Mouse (Mus musculus) ES-E14 (cell line): ENCODE measurements around the gene Aida. TPM values are rescaled to one million over a fixed set of nuclear protein-coding genes. Genes with fewer than 3 reads are reported as not detected.
"Not testable (repeated sequence)": the region's sequence is repeated elsewhere in the genome, so short reads cannot be mapped to it uniquely, and the experiment has no call there.

Experiments used
- DNase-seq: peaks from one replicate; pipeline ENCODE4 v3.0.0-alpha.2; 2013; ENCODE audit warnings: low read depth, low spot score
- H3K27ac ChIP-seq: 2 replicates; pipeline ENCODE4 v1.5.1; 2012; ENCODE audit warnings: low read depth, mild to moderate bottlenecking, low read length, moderate library complexity, mixed read lengths; ENCODE audit not compliant: poor library complexity, insufficient read depth, severe bottlenecking
- H3K36me3 ChIP-seq: 2 replicates; pipeline ENCODE4 v1.6.1; 2012; ENCODE audit warnings: mild to moderate bottlenecking, low read length, moderate library complexity, mixed read lengths; ENCODE audit not compliant: control insufficient read depth, poor library complexity, insufficient read depth, severe bottlenecking
- H3K4me1 ChIP-seq, 2 experiments: fragments of 150-350 bp in 1 of 2; sonication (generic) in 1 of 2; 2 replicates each; pipeline ENCODE4 v1.6.1; 2012; ENCODE audit warnings: low read length in 2 of 2, mild to moderate bottlenecking in 1 of 2, mixed read lengths in 1 of 2; ENCODE audit not compliant: control insufficient read depth in 2 of 2, insufficient read depth in 2 of 2, poor library complexity in 1 of 2
- H3K4me3 ChIP-seq, 2 experiments: fragments of 150-350 bp in 1 of 2; sonication (generic) in 1 of 2; 2 replicates each; pipeline ENCODE4 v1.5.1; 2012; ENCODE audit warnings: low read length in 2 of 2, low read depth in 1 of 2, mild to moderate bottlenecking in 1 of 2, mixed read lengths in 1 of 2; ENCODE audit not compliant: insufficient read depth in 1 of 2, poor library complexity in 1 of 2, severe bottlenecking in 1 of 2
- H3K9ac ChIP-seq: 2 replicates; pipeline ENCODE4 v1.6.1; 2012; ENCODE audit warnings: low read depth, mild to moderate bottlenecking, low read length, mixed read lengths; ENCODE audit not compliant: poor library complexity, insufficient read depth, severe bottlenecking
- H3K9me3 ChIP-seq: fragments of 150-350 bp; sonication (generic); 2 replicates; pipeline ENCODE4 v1.6.1; 2012; ENCODE audit warnings: low read depth, mild to moderate bottlenecking, low read length; ENCODE audit not compliant: control insufficient read depth, insufficient read depth
- CHD2 ChIP-seq: IDR thresholded peaks from 2 replicates; pipeline ENCODE4 v1.6.1; 2014; ENCODE audit warnings: mild to moderate bottlenecking, low read depth, low read length, inconsistent platforms
- HCFC1 ChIP-seq: IDR thresholded peaks from 2 replicates; pipeline ENCODE4 v1.6.1; 2012; ENCODE audit warnings: low read length, inconsistent platforms, borderline replicate concordance; ENCODE audit not compliant: insufficient read depth
- MAFK ChIP-seq: IDR thresholded peaks from 2 replicates; pipeline ENCODE4 v1.6.1; 2014; ENCODE audit warnings: mild to moderate bottlenecking, low read depth, low read length, inconsistent platforms; ENCODE audit not compliant: insufficient read depth
- ZC3H11A ChIP-seq: IDR thresholded peaks from 2 replicates; pipeline ENCODE4 v1.6.1; 2012; ENCODE audit warnings: low read depth, mild to moderate bottlenecking, inconsistent platforms, low read length, borderline replicate concordance
- ZNF384 ChIP-seq: IDR thresholded peaks from 2 replicates; pipeline ENCODE4 v1.6.1; 2012; ENCODE audit warnings: low read depth, low read length, inconsistent platforms
- in situ Hi-C, 2 experiments: fragments of 600-800 bp; cut with MboI; formaldehyde crosslinking; loops; one replicate each; pipeline ENCODE4 v1.15.1; 2025; ENCODE audit warnings: low sequenced_read_pairs in 2 of 2, inconsistent platforms in 1 of 2; ENCODE audit not compliant: unreplicated experiment in 2 of 2
- total RNA-seq: library from RNA; depleted of rRNA; stranded (reverse); fragments of 300-350 nt; gene quantifications from 2 replicates; pipeline ENCODE4 v1.2.3, GENCODE M21; 2012

The Aida gene
- total RNA-seq, 1 experiment, result 28.5 TPM

- DNase-seq, result no peak
- Histone ChIP-seq H3K9ac (no peak overlapping the region), H3K27ac (no peak overlapping the region), H3K9me3 (no peaks in the 10 kb centered on the region), H3K4me3 (no peak overlapping the region), H3K4me1 (no peaks in the 10 kb centered on the region), H3K36me3 (no peaks in the 10 kb centered on the region)
- TF ChIP-seq HCFC1, result no peak
- no peak for TF ChIP-seq CHD2
- TF ChIP-seq ZC3H11A, result no peak
- no peak for TF ChIP-seq MAFK
- no peak for TF ChIP-seq ZNF384
- in situ Hi-C loops, result no loop called here
These were observed 12.1 kb downstream of the Aida start for GRCm38 (mm10) chr1:183308476-183308875.

- in situ Hi-C loops, H3K9me3 ChIP-seq, H3K9ac ChIP-seq, H3K4me1 ChIP-seq, H3K27ac ChIP-seq, H3K36me3 ChIP-seq, H3K4me3 ChIP-seq, DNase-seq: not testable (repeated sequence)
These were observed 13.2 kb downstream of the Aida start for GRCm38 (mm10) chr1:183309601-183310000.

- Histone ChIP-seq H3K27ac (no peak overlapping the region), H3K36me3 (peaks cover 9% of the 10 kb centered on the region), H3K4me1 (no peaks in the 10 kb centered on the region), H3K9ac (no peak overlapping the region), H3K9me3 (no peaks in the 10 kb centered on the region), H3K4me3 (no peak overlapping the region)
- DNase-seq, result no peak
- in situ Hi-C loops, result no loop called here
- no peak for TF ChIP-seq MAFK
- no peak for TF ChIP-seq CHD2
- TF ChIP-seq ZC3H11A, result no peak
- no peak for TF ChIP-seq ZNF384
- no peak for TF ChIP-seq HCFC1
These were observed 15.7 kb downstream of the Aida start for GRCm38 (mm10) chr1:183312076-183312475.

- no peaks in the 10 kb centered on the region for H3K4me1 ChIP-seq
- in situ Hi-C loops, result no loop called here
- peak; percentile 17 for DNase-seq
- no peak overlapping the region for H3K9ac ChIP-seq
- TF ChIP-seq CHD2 (no peak), ZC3H11A (no peak), HCFC1 (no peak), ZNF384 (no peak), MAFK (no peak)
- no peaks in the 10 kb centered on the region for H3K9me3 ChIP-seq
- no peak overlapping the region for H3K4me3 ChIP-seq
- no peak overlapping the region for H3K27ac ChIP-seq
- peaks cover 12% of the 10 kb centered on the region for H3K36me3 ChIP-seq
These were observed 19.4 kb downstream of the Aida start for GRCm38 (mm10) chr1:183315783-183316182.

GRCm38 (mm10) chr1:183320708-183321107 lies 24.3 kb downstream of the Aida start:
- TF ChIP-seq ZNF384 (no peak), MAFK (no peak), ZC3H11A (no peak), CHD2 (no peak)
- Histone ChIP-seq H3K9ac (no peak overlapping the region), H3K4me1 (peaks cover 0 to 2% of the 10 kb centered on the region in 2 experiments; a peak in 1 of 4 replicates), H3K9me3 (no peaks in the 10 kb centered on the region), H3K36me3 (peaks cover 11% of the 10 kb centered on the region), H3K27ac (no peak overlapping the region), H3K4me3 (no peak overlapping the region)
- in situ Hi-C loops, result no loop called here
- no peak for DNase-seq

GRCm38 (mm10) chr1:183322496-183322895 lies 26.1 kb downstream of the Aida start:
- H3K9me3 ChIP-seq, H3K27ac ChIP-seq, in situ Hi-C loops, DNase-seq, H3K4me1 ChIP-seq, H3K9ac ChIP-seq, H3K4me3 ChIP-seq: not testable (repeated sequence)
- peaks cover 10% of the 10 kb centered on the region for H3K36me3 ChIP-seq
